Mouse (Mus musculus) stomach, postnatal 0 days (tissue): ENCODE measurements around the gene Ccs. TPM values are rescaled to one million over a fixed set of nuclear protein-coding genes. Genes with fewer than 3 reads are reported as not detected.
"Not testable (repeated sequence)": the region's sequence is repeated elsewhere in the genome, so short reads cannot be mapped to it uniquely, and the experiment has no call there.

Source experiments
- ATAC-seq: fragments of 200-750 bp; cut with Nextera tagmentation; 2 replicates; pipeline ENCODE4 v1.8.0; 2017; ENCODE audit not compliant: low FRiP score, low TSS enrichment
- DNase-seq: peaks from one replicate; pipeline ENCODE4 v3.0.0-alpha.2; 2016; ENCODE audit warnings: low spot score
- H3K27ac ChIP-seq: fragments of 300-500 bp; sonication (generic); replicated peaks from 2 replicates; pipeline ENCODE4 v1.5.1; 2014; ENCODE audit warnings: mild to moderate bottlenecking, control low read depth
- H3K27me3 ChIP-seq: fragments of 300-500 bp; sonication (generic); 2 replicates; pipeline ENCODE4 v1.6.1; 2014; ENCODE audit warnings: low read length; ENCODE audit not compliant: control insufficient read depth, insufficient read depth
- H3K36me3 ChIP-seq: fragments of 300-500 bp; sonication (generic); 2 replicates; pipeline ENCODE4 v1.6.1; 2014; ENCODE audit warnings: low read length, mixed read lengths; ENCODE audit not compliant: control insufficient read depth, insufficient read depth
- H3K4me1 ChIP-seq: fragments of 300-500 bp; sonication (generic); replicated peaks from 2 replicates; pipeline ENCODE4 v1.6.1; 2014; ENCODE audit warnings: antibody characterized with exemption; ENCODE audit not compliant: control insufficient read depth, insufficient read depth
- H3K4me2 ChIP-seq: fragments of 300-500 bp; sonication (generic); replicated peaks from 2 replicates; pipeline ENCODE4 v1.6.1; 2014; ENCODE audit warnings: low read depth, mild to moderate bottlenecking, control low read depth, moderate library complexity
- H3K4me3 ChIP-seq: fragments of 300-500 bp; sonication (generic); 2 replicates; pipeline ENCODE4 v1.5.1; 2014; ENCODE audit warnings: low read depth, low read length, control low read depth
- H3K9ac ChIP-seq: fragments of 300-500 bp; sonication (generic); 2 replicates; pipeline ENCODE4 v1.6.1; 2014; ENCODE audit warnings: mild to moderate bottlenecking, low read length, control low read depth, mixed read lengths
- H3K9me3 ChIP-seq: fragments of 300-500 bp; sonication (generic); 2 replicates; pipeline ENCODE4 v1.6.1; 2016; ENCODE audit warnings: low read length; ENCODE audit not compliant: control insufficient read depth
- CTCF ChIP-seq: IDR thresholded peaks from 2 replicates; pipeline ENCODE4 v1.5.1; 2016; ENCODE audit warnings: antibody characterized with exemption, low read depth, mild to moderate bottlenecking, moderate library complexity
- EP300 ChIP-seq: optimal IDR thresholded peaks from 2 replicates; pipeline ENCODE3; 2016; ENCODE audit warnings: antibody characterized with exemption
- WGBS: fragments of 180-500 bp; shearing (Covaris S2); extraction: QIAGEN DNeasy Blood & Tissue Kit; methylation state at CpG from one replicate; pipeline ENCODE4 v1.1.7; 2014; 5-methylcytosine and 5-hydroxymethylcytosine counted together
- polyA plus RNA-seq: library from polyadenylated mRNA; unstranded; fragments of >200 nt; fragmentation: Nextera tagmentation; extraction: Ambion mirVana; gene quantifications from 2 replicates; pipeline ENCODE4 v1.2.1, GENCODE M21; 2015

The Ccs gene
- polyA plus RNA-seq, 1 experiment from 2014 or later = 72.7 TPM

- no peak overlapping the region for H3K4me2 ChIP-seq
- H3K27ac ChIP-seq = no peak overlapping the region
- no peaks in the 10 kb centered on the region for H3K36me3 ChIP-seq
- H3K27me3 ChIP-seq = no peaks in the 10 kb centered on the region
- 84% methylated on average over 5 of the region's 6 CpGs for WGBS
- TF ChIP-seq EP300 = no peak
- TF ChIP-seq CTCF = peak; percentile 58
- no peaks in the 10 kb centered on the region; the same call in 1 of the 2 replicates for H3K4me1 ChIP-seq
- H3K9ac ChIP-seq = no peak overlapping the region
- ATAC-seq (no peak), DNase-seq (peak; percentile 58)
- no peaks in the 10 kb centered on the region for H3K9me3 ChIP-seq
- no peak overlapping the region for H3K4me3 ChIP-seq
These were observed 26.1 kb downstream of the Ccs start for GRCm38 (mm10) chr19:4813015-4813414.

GRCm38 (mm10) chr19:4812334-4812949, 26.7 kb downstream of the Ccs start:
- Histone ChIP-seq H3K27ac (peak overlapping the region; percentile 95), H3K9ac (peak overlapping the region; percentile 67), H3K4me2 (peak overlapping the region; percentile 56), H3K4me3 (peak overlapping the region; percentile 80)
- WGBS = 71% methylated on average over 8 of the region's 8 CpGs
- not testable (repeated sequence) for H3K4me1 ChIP-seq, H3K36me3 ChIP-seq, H3K27me3 ChIP-seq, DNase-seq, H3K9me3 ChIP-seq, ATAC-seq
- peak; percentile 47 for TF ChIP-seq CTCF

- H3K4me1 ChIP-seq = no peaks in the 10 kb centered on the region; the same call in 1 of the 2 replicates
- H3K4me2 ChIP-seq = peak overlapping the region; percentile 56
- H3K4me3 ChIP-seq = peak overlapping the region; percentile 80
- 2% methylated on average over 12 of the region's 12 CpGs for WGBS
- ATAC-seq = no peak
- H3K9me3 ChIP-seq = no peaks in the 10 kb centered on the region
- H3K9ac ChIP-seq = peak overlapping the region; percentile 67
- H3K27ac ChIP-seq = peak overlapping the region; percentile 95
- no peaks in the 10 kb centered on the region for H3K36me3 ChIP-seq
- TF ChIP-seq EP300 (no peak), CTCF (no peak)
- no peak for DNase-seq
- no peaks in the 10 kb centered on the region for H3K27me3 ChIP-seq
These were observed 27.3 kb downstream of the Ccs start for GRCm38 (mm10) chr19:4811909-4812242.

- Histone ChIP-seq H3K36me3 (no peaks in the 10 kb centered on the region), H3K9me3 (no peaks in the 10 kb centered on the region), H3K4me2 (peak within 1 kb of the TSS; percentile 85), H3K4me1 (no peaks in the 10 kb centered on the region; the same call in 1 of the 2 replicates), H3K27ac (peak within 1 kb of the TSS; percentile 97), H3K27me3 (no peaks in the 10 kb centered on the region), H3K4me3 (peak within 1 kb of the TSS; percentile 80), H3K9ac (peak within 1 kb of the TSS; percentile 85)
- peak; percentile 98 for ATAC-seq
- WGBS = under 1% methylated on average over 83 of the region's 83 CpGs
- TF ChIP-seq EP300 (no peak), CTCF (peak; percentile 15; the same call in 1 of the 2 replicates)
- peak; percentile 98 for DNase-seq
These were observed 27.8 kb downstream of the Ccs start, which contains the start of the genes Gm21992 and Rbm14 for GRCm38 (mm10) chr19:4811063-4811908. Gene Gm21992 (minus strand): TSS chr19:4811612. Gene Rbm14 (minus strand): TSS chr19:4811634.

- H3K9me3 ChIP-seq = no peaks in the 10 kb centered on the region
- peak overlapping the region; percentile 85 for H3K4me2 ChIP-seq
- peak overlapping the region; percentile 97 for H3K27ac ChIP-seq
- H3K27me3 ChIP-seq = no peaks in the 10 kb centered on the region
- ATAC-seq = no peak
- no peak for TF ChIP-seq EP300
- TF ChIP-seq CTCF = no peak
- H3K4me3 ChIP-seq = peak overlapping the region; percentile 80
- DNase-seq = no peak
- WGBS = under 1% methylated on average over 16 of the region's 17 CpGs
- peak overlapping the region; percentile 85 for H3K9ac ChIP-seq
- no peaks in the 10 kb centered on the region for H3K36me3 ChIP-seq
- no peaks in the 10 kb centered on the region; the same call in 1 of the 2 replicates for H3K4me1 ChIP-seq
These were observed 28.4 kb downstream of the Ccs start for GRCm38 (mm10) chr19:4810746-4811062.

GRCm38 (mm10) chr19:4810309-4810708, 28.8 kb downstream of the Ccs start:
- Histone ChIP-seq H3K4me2 (peak overlapping the region; percentile 85), H3K27ac (peak overlapping the region; percentile 97), H3K9me3 (no peaks in the 10 kb centered on the region), H3K27me3 (no peaks in the 10 kb centered on the region), H3K9ac (peak overlapping the region; percentile 85), H3K4me3 (peak overlapping the region; percentile 80), H3K4me1 (no peaks in the 10 kb centered on the region; the same call in 1 of the 2 replicates), H3K36me3 (no peaks in the 10 kb centered on the region)
- ATAC-seq = no peak
- no peak for TF ChIP-seq CTCF
- no peak for TF ChIP-seq EP300
- DNase-seq = no peak
- WGBS = under 1% methylated on average over 14 of the region's 14 CpGs
